Mouse (Mus musculus) liver, embryonic 14.5 days (tissue): Measurements from ENCODE around the gene Vamp2. TPM values are rescaled to one million over a fixed set of nuclear protein-coding genes. Genes with fewer than 3 reads are reported as not detected.
A peak's percentile ranks its signal among the peaks of the same experiment; 100 is the strongest.

Experiments
- ATAC-seq: fragments of 200-750 bp; cut with Nextera tagmentation; 2 replicates; pipeline ENCODE4 v1.8.0; 2017; ENCODE audit warnings: moderate number of reproducible peaks, mild to moderate bottlenecking, moderate library complexity; ENCODE audit not compliant: insufficient read depth
- DNase-seq, 3 experiments: peaks; one replicate each; pipeline ENCODE4 v3.0.0-alpha.2; 2012 to 2013; ENCODE audit warnings: low read depth in 3 of 3, low spot score in 3 of 3
- H3K27ac ChIP-seq: fragments of 300-500 bp; sonication (generic); 2 replicates; pipeline ENCODE4 v1.5.1; 2014; ENCODE audit warnings: moderate library complexity, mild to moderate bottlenecking, control low read depth, inconsistent platforms
- H3K27me3 ChIP-seq: fragments of 300-500 bp; sonication (generic); 2 replicates; pipeline ENCODE4 v1.6.1; 2014; ENCODE audit warnings: mild to moderate bottlenecking, low read length, moderate library complexity; ENCODE audit not compliant: control insufficient read depth, insufficient read depth
- H3K36me3 ChIP-seq: fragments of 300-500 bp; sonication (generic); replicated peaks from 2 replicates; pipeline ENCODE4 v1.6.1; 2014; ENCODE audit warnings: low read depth; ENCODE audit not compliant: control insufficient read depth, insufficient read depth
- H3K4me1 ChIP-seq, 2 experiments: fragments of 200-500 bp in 1 of 2; fragments of 300-500 bp in 1 of 2; sonication (generic) in 1 of 2; replicated peaks; 2 replicates each; pipeline ENCODE4 v1.6.1; 2012 to 2014; ENCODE audit warnings: antibody characterized with exemption in 1 of 2, inconsistent platforms in 1 of 2, low read length in 1 of 2; ENCODE audit not compliant: control insufficient read depth in 2 of 2, insufficient read depth in 2 of 2
- H3K4me2 ChIP-seq: fragments of 300-500 bp; sonication (generic); 2 replicates; pipeline ENCODE4 v1.6.1; 2014; ENCODE audit warnings: low read depth, mild to moderate bottlenecking, control low read depth, moderate library complexity
- H3K4me3 ChIP-seq, 2 experiments: fragments of 200-500 bp in 1 of 2; fragments of 300-500 bp in 1 of 2; sonication (generic) in 1 of 2; 2 replicates each; pipeline ENCODE4 v1.5.1; 2012 to 2014; ENCODE audit warnings: low read depth in 2 of 2, low read length in 2 of 2, mild to moderate bottlenecking in 2 of 2, control low read depth in 1 of 2, inconsistent platforms in 1 of 2, moderate library complexity in 1 of 2; ENCODE audit not compliant: insufficient read depth in 1 of 2
- H3K9ac ChIP-seq: fragments of 300-500 bp; sonication (generic); replicated peaks from 2 replicates; pipeline ENCODE4 v1.6.1; 2014; ENCODE audit warnings: mild to moderate bottlenecking, control low read depth, moderate library complexity
- H3K9me3 ChIP-seq: fragments of 300-500 bp; sonication (generic); 2 replicates; pipeline ENCODE4 v1.6.1; 2016; ENCODE audit warnings: low read length, mixed read lengths; ENCODE audit not compliant: control insufficient read depth
- CTCF ChIP-seq: IDR thresholded peaks from 2 replicates; pipeline ENCODE4 v1.5.1; 2016; ENCODE audit warnings: antibody characterized with exemption, low read depth, control low read depth
- EP300 ChIP-seq: IDR thresholded peaks from 2 replicates; pipeline ENCODE4 v1.6.1; 2016; ENCODE audit warnings: antibody characterized with exemption, low read depth
- WGBS: fragments of 180-500 bp; shearing (Covaris S2); extraction: QIAGEN DNeasy Blood & Tissue Kit; methylation state at CpG from one replicate; pipeline ENCODE4 v1.1.7; 2014; ENCODE audit not compliant: insufficient replicate concordance; 5-methylcytosine and 5-hydroxymethylcytosine counted together
- polyA plus RNA-seq, 2 experiments: library from polyadenylated mRNA; depleted of rRNA in 1 of 2; stranded (reverse) in 1 of 2; unstranded in 1 of 2; fragments of >200 nt; fragmentation: Nextera tagmentation in 1 of 2; extraction: Ambion mirVana in 1 of 2; gene quantifications; 2 replicates each; pipeline versions ENCODE4 v1.2.1 to v1.2.3; 2012 to 2014

Vamp2 gene
- polyA plus RNA-seq, 2 experiments: 11.4 to 23.1 TPM

GRCm38 (mm10) chr11:69060448-69061254 lies 27.6 kb upstream of the Vamp2 start:
- H3K4me3 ChIP-seq: peak overlapping the region; percentile 77 to 80
- WGBS: 4% methylated on average over 40 of the region's 40 CpGs
- DNase-seq (no peak), ATAC-seq (no peak)
- H3K9me3 ChIP-seq: no peaks in the 10 kb centered on the region
- peak overlapping the region; percentile 97 for H3K4me2 ChIP-seq
- no peaks in the 10 kb centered on the region for H3K36me3 ChIP-seq
- peaks cover 7 to 26% of the 10 kb centered on the region in 2 experiments for H3K4me1 ChIP-seq
- no peaks in the 10 kb centered on the region for H3K27me3 ChIP-seq
- peak overlapping the region; percentile 15 for H3K27ac ChIP-seq
- H3K9ac ChIP-seq: peak overlapping the region; percentile 88
- TF ChIP-seq CTCF (no peak), EP300 (no peak)

- TF ChIP-seq CTCF (no peak), EP300 (no peak)
- peak overlapping the region; percentile 77 to 80 for H3K4me3 ChIP-seq
- H3K9me3 ChIP-seq: no peaks in the 10 kb centered on the region
- peak overlapping the region; percentile 88; the same call in 1 of the 2 replicates for H3K9ac ChIP-seq
- 29% methylated on average over 17 of the region's 17 CpGs for WGBS
- no peaks in the 10 kb centered on the region for H3K27me3 ChIP-seq
- H3K36me3 ChIP-seq: no peaks in the 10 kb centered on the region
- no peak for ATAC-seq
- peaks cover 7 to 33% of the 10 kb centered on the region in 2 experiments for H3K4me1 ChIP-seq
- H3K4me2 ChIP-seq: peak overlapping the region; percentile 97
- no peak for DNase-seq
- H3K27ac ChIP-seq: no peak overlapping the region
Observed at GRCm38 (mm10) chr11:69061255-69061912, 26.9 kb upstream of the Vamp2 start.

- TF ChIP-seq EP300: no peak
- no peak for TF ChIP-seq CTCF
- DNase-seq (peak in 2 of 3 experiments; percentile 62 to 67), ATAC-seq (0 out of 2 replicates have a peak, but pooled peaks have one; percentile 17)
- H3K4me2 ChIP-seq: peak overlapping the region; percentile 97
- WGBS: under 1% methylated on average over 17 of the region's 17 CpGs
- no peak overlapping the region for H3K9ac ChIP-seq
- H3K4me3 ChIP-seq: peak overlapping the region; percentile 61 to 65
- H3K9me3 ChIP-seq: no peaks in the 10 kb centered on the region
- peaks cover 9 to 39% of the 10 kb centered on the region in 2 experiments for H3K4me1 ChIP-seq
- no peaks in the 10 kb centered on the region for H3K36me3 ChIP-seq
- H3K27ac ChIP-seq: peak overlapping the region; percentile 40
- H3K27me3 ChIP-seq: no peaks in the 10 kb centered on the region
Observed at GRCm38 (mm10) chr11:69062194-69062760, 26.0 kb upstream of the Vamp2 start.

GRCm38 (mm10) chr11:69062761-69063224 lies 25.5 kb upstream of the Vamp2 start:
- H3K9ac ChIP-seq: peak overlapping the region; percentile 69
- TF ChIP-seq EP300: peak; percentile 48
- no peak for TF ChIP-seq CTCF
- peak; percentile 84 to 88 (median 84) for DNase-seq
- peak; percentile 72 for ATAC-seq
- no peaks in the 10 kb centered on the region for H3K9me3 ChIP-seq
- H3K27me3 ChIP-seq: no peaks in the 10 kb centered on the region
- peak overlapping the region; percentile 71 for H3K4me2 ChIP-seq
- H3K4me1 ChIP-seq: peaks cover 11 to 44% of the 10 kb centered on the region in 2 experiments
- peak overlapping the region; percentile 65 to 96 for H3K4me3 ChIP-seq
- no peaks in the 10 kb centered on the region for H3K36me3 ChIP-seq
- 0% methylated on average over 19 of the region's 19 CpGs for WGBS
- H3K27ac ChIP-seq: peak overlapping the region; percentile 69; the same call in 1 of the 2 replicates
